Mouse (Mus musculus): Measurements from ENCODE around the gene Lrguk. TPM values are rescaled to one million over a fixed set of nuclear protein-coding genes. Genes with fewer than 3 reads are reported as not detected.
A peak's percentile ranks its signal among the peaks of the same experiment; 100 is the strongest.

Lrguk gene
- 1 to 10 TPM in 4 of 26 experiments, under 1 TPM in 21, not detected in 1; 0.12 to 1.8 (median 0.34) TPM for total RNA-seq (2018; cell fraction: chromatin; rRNA removed)
- total RNA-seq (2018; cell fraction: cytosol; rRNA removed), result under 1 TPM in 24 of 26 experiments, not detected in 2; 0.03 to 0.14 (median 0.06) TPM
- under 1 TPM in 23 of 26 experiments, not detected in 3; 0.04 to 0.77 (median 0.14) TPM for total RNA-seq (2018; cell fraction: nucleus; rRNA removed)
- 0.02 to 0.23 TPM (median 0.10 TPM) in 3 replicates for polyA plus RNA-seq (2018)

DNA sequence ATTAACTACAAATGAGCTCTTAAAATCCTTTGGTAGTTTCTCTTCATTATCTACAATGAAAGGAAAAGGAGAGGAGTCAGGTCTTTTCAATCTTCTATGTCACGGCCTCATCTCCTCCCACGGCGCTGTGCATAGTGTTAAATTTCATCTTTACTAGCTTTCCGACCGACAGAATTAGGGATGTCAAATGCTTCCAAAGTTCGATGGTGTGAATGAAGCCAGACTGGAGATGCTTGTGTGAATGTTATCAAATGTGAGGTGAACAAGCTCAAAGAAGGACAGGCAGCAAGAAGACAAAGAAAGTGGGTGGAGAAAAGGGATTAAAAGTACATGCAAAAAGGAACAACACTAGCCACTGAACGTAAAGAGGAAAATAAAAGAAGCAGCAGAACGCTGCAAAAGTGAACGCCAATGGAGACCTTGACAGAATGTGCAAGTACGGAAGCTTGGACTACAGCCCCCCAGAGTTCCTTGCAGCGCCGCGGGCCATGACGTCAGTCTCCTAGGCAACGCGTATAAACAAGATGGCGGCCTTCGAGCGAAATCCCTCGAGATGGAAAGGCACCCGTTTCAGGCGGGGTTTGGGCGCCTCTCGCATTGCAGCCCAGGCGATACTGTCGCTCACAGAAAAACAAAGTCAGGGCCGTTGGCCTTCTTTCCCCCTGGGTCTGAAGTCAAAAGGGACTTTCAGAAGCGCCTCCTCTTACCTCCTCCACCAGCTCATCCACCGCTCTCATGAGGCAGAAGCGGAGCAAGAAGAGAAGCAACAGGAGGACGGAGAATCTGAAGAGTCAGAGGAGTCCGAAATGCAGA is at the start of gene Lrguk:
Gene Lrguk, plus strand, starts transcription at position 516 of the 813 bp plus-strand sequence.
- Histone ChIP-seq H3K36me3 (ENCODE audit: inconsistent target) (no peaks in the 10 kb centered on the region), H3K4me3 (ENCODE audit: inconsistent target) (peak within 1 kb of the TSS; percentile 62), H3K79me2 (ENCODE audit: inconsistent target) (no peaks in the 10 kb centered on the region), H3K27ac (no peak within 1 kb of the TSS)
- 10% methylated on average over 32 of the region's 32 CpGs for WGBS (ENCODE audit: missing documents)

DNA sequence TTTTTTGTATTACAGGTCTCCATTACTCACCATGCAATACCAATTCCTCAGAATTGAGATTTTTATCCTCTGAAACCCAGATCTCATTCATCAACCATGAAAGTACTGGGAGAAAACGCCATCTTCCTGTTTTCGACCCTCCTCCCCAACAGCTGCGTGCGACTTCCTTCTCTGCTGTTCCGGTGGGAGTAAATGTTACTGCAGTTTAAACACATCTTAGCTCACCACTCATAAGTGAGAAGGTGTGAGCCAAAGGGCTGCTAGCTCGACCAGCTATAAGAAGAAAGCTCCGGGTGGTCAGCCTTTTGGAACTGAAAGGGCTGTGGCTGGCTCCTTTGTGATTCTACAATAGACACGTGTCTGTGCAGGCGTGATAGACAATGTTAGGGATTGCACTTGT is 46.5 kb upstream of the Lrguk start:
- Histone ChIP-seq H3K36me3 (ENCODE audit: inconsistent target) (no peaks in the 10 kb centered on the region), H3K27ac (no peak overlapping the region), H3K4me3 (ENCODE audit: inconsistent target) (no peak overlapping the region), H3K79me2 (ENCODE audit: inconsistent target) (no peaks in the 10 kb centered on the region)
- 28% methylated on average over 9 of the region's 9 CpGs for WGBS (ENCODE audit: missing documents)

DNA sequence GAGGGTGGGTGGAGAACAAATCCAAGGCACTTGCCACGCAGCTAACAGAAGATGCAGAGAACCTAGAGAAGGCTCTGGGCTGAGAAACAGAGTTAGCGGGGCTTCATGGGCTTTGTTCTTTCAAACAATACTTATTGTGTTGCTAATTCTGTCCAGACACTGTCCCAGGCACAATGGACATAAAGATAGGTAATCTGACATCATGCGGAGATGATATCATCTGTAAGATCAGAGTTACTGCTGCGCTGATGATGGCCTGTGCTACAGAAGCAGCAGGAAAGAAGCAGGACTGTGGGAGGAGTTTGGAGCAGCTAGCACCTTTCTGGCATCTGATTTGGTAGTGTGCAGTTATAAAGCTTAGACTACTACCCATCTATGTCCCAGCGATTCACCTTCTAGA is 42.1 kb upstream of the Lrguk start:
- H3K4me3 ChIP-seq (ENCODE audit: inconsistent target), result no peak overlapping the region
- H3K36me3 ChIP-seq (ENCODE audit: inconsistent target), result no peaks in the 10 kb centered on the region
- H3K27ac ChIP-seq, result no peak overlapping the region
- no peaks in the 10 kb centered on the region for H3K79me2 ChIP-seq (ENCODE audit: inconsistent target)
- WGBS (ENCODE audit: missing documents), result 85% methylated on average over 5 of the region's 5 CpGs

DNA sequence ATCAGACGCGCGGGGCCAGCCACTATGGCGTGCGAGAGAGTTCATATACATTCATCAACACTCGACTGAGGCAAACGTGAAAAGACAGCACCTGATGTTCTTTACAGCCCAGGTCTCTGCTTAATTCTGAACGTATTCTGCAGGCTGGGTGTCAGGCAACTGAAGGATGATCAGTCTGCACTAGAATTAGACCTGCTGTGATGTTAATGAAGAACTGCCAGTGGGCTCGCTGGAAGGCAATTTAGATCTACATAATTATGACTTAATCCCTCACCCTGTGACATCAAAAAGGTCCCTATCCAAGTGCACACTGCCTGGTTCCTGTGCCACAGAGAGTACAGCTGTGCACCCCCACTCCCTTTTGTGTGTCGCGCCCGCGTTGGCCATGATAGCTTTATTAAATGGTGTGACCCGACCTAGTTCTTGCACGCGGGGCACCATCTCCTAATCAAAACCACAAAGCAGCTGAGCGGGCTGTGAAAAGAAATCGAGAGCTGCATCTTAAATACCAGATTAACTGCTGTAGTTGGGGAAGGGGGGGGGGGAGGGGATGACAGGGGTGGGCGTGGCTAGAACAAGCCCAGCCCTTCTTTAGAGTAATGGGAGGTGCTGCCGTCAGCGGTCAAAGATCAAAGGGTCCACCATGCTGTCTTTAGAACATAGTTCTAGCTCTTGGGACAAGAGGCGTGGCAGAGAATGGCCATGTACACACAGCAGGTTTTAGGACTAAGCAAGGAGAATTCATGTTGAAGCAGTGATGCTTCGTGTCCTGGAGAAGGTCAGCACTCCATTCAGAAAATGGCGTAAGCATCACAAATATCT is 36.8 kb upstream of the Lrguk start:
- Histone ChIP-seq H3K27ac (no peak overlapping the region), H3K36me3 (ENCODE audit: inconsistent target) (no peaks in the 10 kb centered on the region), H3K79me2 (ENCODE audit: inconsistent target) (no peaks in the 10 kb centered on the region), H3K4me3 (ENCODE audit: inconsistent target) (no peak overlapping the region)
- WGBS (ENCODE audit: missing documents), result 77% methylated on average over 24 of the region's 24 CpGs

DNA sequence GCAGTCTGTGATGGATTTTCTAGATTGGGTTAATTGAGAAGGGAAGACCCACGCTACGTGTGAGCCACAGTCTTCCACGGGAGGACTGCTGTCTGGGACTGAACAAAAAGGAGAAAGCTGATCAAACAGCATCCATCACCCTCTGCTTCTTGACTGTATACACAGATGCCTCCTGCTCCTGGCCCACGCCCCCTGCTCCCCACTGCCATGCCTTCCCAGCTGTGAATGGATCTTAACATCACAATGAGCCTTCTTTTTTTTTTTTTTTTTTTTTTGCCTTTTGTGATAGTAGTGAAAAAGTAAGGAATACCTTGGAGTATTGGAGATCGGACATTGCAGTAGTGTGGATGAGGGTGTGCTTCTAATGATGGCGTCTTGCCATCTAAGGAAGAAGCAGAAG is 35.4 kb upstream of the Lrguk start:
- WGBS (ENCODE audit: missing documents), result 90% methylated on average over 3 of the region's 6 CpGs
- Histone ChIP-seq H3K79me2 (ENCODE audit: inconsistent target) (no peaks in the 10 kb centered on the region), H3K27ac (no peak overlapping the region), H3K4me3 (ENCODE audit: inconsistent target) (no peak overlapping the region), H3K36me3 (ENCODE audit: inconsistent target) (no peaks in the 10 kb centered on the region)

DNA sequence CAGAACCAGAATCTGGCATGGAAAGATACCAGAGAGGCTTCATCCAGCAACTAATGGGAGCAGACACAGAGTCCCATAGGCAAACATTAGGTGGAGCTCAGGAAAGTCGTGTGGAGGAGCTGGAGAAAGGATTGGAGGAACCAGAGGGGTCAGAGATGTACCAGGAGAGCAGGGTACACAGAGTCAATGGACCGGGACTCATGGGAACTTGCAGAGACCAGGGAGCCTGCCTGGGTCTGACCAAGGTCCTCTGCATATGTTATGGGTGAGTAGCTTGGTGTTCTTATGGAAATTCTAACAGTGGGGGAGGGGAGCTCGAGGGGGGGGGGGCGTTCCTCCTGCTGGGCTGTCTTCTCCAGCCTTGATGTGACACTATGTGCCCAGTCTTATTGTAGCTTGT is 30.7 kb upstream of the Lrguk start:
- H3K4me3 ChIP-seq (ENCODE audit: inconsistent target), result no peak overlapping the region
- H3K36me3 ChIP-seq (ENCODE audit: inconsistent target), result no peaks in the 10 kb centered on the region
- no peak overlapping the region for H3K27ac ChIP-seq
- no peaks in the 10 kb centered on the region for H3K79me2 ChIP-seq (ENCODE audit: inconsistent target)
- 73% methylated on average over 2 of the region's 4 CpGs for WGBS (ENCODE audit: missing documents)

DNA sequence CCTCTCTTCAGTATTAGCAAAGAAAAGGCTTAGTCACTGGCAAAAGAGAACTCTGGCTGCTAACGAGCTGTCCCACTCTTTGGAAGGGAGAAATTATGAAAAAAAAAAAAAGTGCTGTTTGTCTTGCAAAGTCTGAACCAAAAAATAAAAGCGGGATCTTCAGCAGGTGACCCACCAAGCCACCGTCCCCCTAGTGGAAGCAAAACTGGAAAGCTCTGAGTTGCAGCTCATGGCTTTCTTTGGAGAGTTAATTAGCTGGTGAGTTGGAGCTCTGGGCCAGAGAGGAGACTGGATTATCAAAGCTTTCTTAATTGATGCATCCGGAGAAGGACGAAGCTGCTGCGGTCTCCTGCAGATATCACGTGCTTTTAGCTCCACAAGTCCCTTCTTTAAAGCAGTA is 29.7 kb upstream of the Lrguk start:
- Histone ChIP-seq H3K36me3 (ENCODE audit: inconsistent target) (no peaks in the 10 kb centered on the region), H3K79me2 (ENCODE audit: inconsistent target) (no peaks in the 10 kb centered on the region), H3K27ac (no peak overlapping the region), H3K4me3 (ENCODE audit: inconsistent target) (no peak overlapping the region)
- 89% methylated on average over 7 of the region's 7 CpGs for WGBS (ENCODE audit: missing documents)

DNA sequence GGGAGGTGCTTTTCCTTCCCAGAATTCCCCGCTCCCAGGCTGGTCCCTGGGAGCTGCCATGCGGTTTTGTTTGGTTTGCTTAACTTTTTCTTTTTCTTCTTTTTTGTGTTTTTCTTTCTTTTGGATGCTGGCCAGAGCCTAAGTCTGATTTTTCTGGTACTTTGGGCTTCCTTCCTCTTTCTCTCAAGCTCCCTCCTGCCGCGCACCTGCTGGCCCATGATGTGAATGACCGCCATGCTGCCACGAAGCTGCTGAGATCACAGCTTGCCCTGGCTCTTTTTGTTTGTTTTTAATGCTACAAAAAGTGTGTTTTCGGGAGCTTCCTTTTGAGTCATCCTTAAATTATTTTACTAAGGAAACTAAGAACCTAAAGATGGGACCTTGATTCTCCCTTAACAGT is 28.6 kb upstream of the Lrguk start:
- Histone ChIP-seq H3K4me3 (ENCODE audit: inconsistent target) (no peak overlapping the region), H3K79me2 (ENCODE audit: inconsistent target) (no peaks in the 10 kb centered on the region), H3K36me3 (ENCODE audit: inconsistent target) (no peaks in the 10 kb centered on the region), H3K27ac (no peak overlapping the region)
- 14% methylated on average over 7 of the region's 7 CpGs for WGBS (ENCODE audit: missing documents)

DNA sequence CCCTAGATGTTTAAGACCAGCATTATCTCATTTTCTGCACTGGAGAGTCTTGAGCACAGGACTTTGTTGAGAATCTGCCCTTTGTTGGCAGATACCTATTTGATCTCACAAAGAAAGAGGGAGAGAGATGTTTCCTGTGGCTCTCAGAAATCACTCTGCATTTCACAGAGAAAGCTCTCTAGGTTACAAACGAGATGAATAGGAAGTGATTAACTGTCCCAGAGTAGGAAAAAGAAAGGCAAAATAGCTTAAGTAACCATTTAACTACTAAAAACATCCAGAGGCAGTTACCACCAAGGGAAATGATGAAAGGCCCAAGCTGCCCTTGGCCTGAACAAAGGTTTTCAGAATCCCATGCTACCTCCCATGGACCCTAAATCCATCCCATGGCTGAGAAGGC is 26.2 kb upstream of the Lrguk start:
- Histone ChIP-seq H3K79me2 (ENCODE audit: inconsistent target) (no peaks in the 10 kb centered on the region), H3K36me3 (ENCODE audit: inconsistent target) (no peaks in the 10 kb centered on the region), H3K4me3 (ENCODE audit: inconsistent target) (no peak overlapping the region), H3K27ac (no peak overlapping the region)
- WGBS (ENCODE audit: missing documents), result 36% methylated on average over 1 of the region's 1 CpGs

DNA sequence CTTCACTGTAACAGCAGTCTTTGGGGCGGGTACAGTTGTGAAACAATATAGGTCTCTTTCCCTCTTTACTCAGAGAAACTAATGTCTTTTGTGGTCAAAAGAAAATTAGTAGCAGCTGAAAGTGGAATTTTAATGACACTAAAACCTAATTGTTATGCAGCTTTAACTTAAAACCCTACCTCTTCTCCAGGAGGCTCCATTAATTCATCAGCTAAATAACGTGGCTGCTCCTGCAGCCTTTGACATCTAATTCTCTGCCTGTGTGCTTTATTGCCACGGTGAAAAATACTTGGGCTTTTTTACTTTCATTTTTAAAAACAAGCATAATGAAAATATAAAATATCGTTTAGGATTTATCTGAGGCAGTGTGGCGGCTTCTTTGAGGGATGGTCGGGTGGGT is 15.8 kb upstream of the Lrguk start:
- no peak overlapping the region for H3K4me3 ChIP-seq (ENCODE audit: inconsistent target)
- H3K36me3 ChIP-seq (ENCODE audit: inconsistent target), result no peaks in the 10 kb centered on the region
- no peaks in the 10 kb centered on the region for H3K79me2 ChIP-seq (ENCODE audit: inconsistent target)
- no peak overlapping the region for H3K27ac ChIP-seq
- WGBS (ENCODE audit: missing documents), result 75% methylated on average over 6 of the region's 6 CpGs

DNA sequence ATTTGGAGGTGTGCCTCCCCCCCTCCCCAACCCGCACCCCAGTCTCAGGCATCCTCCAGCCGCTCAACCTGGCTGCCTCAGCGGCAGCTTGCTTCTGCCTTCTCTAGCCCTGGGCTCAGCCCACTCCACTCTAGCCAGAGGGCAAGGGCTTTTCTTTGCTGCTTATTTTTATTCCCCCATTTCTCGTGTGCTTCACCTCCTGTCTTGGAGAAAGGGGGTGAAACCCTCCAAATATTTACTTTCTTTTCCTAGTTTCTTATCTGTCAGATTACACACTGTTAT is 439 bp downstream of the Lrguk start:
- peak overlapping the region; percentile 62 for H3K4me3 ChIP-seq (ENCODE audit: inconsistent target)
- no peaks in the 10 kb centered on the region for H3K36me3 ChIP-seq (ENCODE audit: inconsistent target)
- H3K27ac ChIP-seq, result no peak overlapping the region
- no peaks in the 10 kb centered on the region for H3K79me2 ChIP-seq (ENCODE audit: inconsistent target)
- WGBS (ENCODE audit: missing documents), result 10% methylated on average over 4 of the region's 4 CpGs

DNA sequence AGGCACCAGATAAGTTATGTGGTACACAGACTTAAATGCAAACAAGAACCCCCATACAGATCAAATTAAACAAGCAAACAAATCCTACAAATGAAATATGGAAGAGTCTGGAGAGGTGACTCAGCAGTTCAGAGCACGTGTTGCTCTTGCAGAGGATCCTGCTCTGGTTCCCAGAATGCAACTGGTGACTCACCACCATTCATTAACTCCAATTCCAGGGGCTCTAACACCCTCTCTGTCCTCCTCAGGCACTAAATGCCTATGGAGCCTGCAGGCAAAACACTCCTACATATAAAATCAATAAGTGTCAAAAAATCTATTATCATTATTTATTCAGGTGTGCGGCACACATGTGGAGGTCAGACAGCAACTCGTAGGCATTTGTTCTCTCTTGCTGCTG is 4.8 kb downstream of the Lrguk start:
- Histone ChIP-seq H3K36me3 (ENCODE audit: inconsistent target) (no peaks in the 10 kb centered on the region), H3K27ac (no peak overlapping the region), H3K79me2 (ENCODE audit: inconsistent target) (no peaks in the 10 kb centered on the region), H3K4me3 (ENCODE audit: inconsistent target) (no peak overlapping the region)
- WGBS (ENCODE audit: missing documents), result 64% methylated on average over 3 of the region's 3 CpGs

DNA sequence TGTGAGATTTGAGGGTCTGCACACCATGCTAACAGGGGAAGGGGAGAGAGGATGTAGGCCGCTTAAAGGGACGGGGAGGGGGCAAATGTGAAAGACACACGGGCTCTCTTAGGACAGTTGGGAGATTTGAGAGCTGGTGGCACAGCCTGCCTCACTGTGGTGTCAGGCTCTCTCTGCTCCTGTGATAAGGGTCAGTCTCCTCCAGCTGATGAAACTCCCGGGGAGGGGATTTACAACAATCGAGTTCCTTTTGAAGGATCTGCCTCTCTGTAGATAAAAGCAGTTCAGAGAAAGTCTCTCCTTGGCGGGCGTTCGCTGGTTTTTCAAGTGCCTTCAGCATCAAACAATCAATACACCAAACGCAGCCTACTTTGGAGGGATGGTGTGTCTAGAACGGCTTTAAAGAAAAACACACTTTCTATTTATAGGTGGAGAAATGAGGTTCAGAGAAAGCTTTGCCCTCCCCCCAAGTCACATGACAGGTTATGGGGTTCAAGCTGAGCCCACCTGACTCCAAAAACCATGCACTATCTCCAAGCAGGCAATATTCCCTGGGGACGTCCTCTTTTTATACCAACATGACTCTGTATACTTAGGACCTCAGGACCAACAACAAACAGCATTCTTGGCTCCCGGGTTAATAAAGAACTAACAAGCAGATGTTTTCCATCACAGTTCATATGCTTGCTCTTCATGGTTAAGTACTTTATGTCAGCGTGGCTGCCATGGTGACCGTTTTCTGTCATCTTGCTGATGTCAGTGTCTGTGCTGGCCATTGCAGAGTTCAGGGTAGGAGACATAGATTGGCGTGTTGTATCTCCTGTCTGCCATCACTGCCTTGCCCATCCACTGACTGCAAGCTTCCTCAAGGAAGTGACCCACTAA is 5.6 kb downstream of the Lrguk start:
- Histone ChIP-seq H3K4me3 (ENCODE audit: inconsistent target) (no peak overlapping the region), H3K27ac (no peak overlapping the region), H3K36me3 (ENCODE audit: inconsistent target) (no peaks in the 10 kb centered on the region), H3K79me2 (ENCODE audit: inconsistent target) (no peaks in the 10 kb centered on the region)
- 81% methylated on average over 15 of the region's 15 CpGs for WGBS (ENCODE audit: missing documents)

DNA sequence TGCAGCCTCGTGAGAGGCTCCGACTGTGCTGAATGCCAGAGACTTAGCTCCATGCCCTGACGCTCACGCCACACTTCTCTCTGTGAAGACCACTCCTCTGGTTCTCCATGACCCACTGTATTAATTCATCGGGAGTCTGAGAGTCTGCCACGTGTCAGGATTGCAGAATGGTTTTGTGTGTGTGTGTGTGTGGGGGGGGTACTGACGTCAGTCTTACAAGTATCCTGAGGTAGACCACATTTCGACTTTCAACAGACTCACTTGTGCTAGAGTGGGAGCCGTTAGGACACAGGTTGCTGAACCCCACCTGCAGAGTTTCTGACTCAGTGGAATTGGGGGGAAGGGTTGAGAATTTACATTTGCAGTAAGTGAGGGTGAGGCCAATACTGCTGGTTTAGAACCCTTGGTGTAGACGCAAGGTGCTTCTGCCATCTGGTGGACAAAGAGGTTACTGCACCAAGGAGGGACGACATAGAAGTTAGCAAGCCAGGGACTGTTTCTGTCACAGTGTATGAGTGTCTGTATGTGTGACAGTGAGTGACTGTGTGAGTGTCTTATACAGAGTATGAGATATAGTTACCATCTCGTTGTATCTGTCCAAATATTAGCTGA is 11.5 kb downstream of the Lrguk start:
- 33% methylated on average over 10 of the region's 12 CpGs for WGBS (ENCODE audit: missing documents)
- Histone ChIP-seq H3K36me3 (ENCODE audit: inconsistent target) (no peaks in the 10 kb centered on the region), H3K79me2 (ENCODE audit: inconsistent target) (no peaks in the 10 kb centered on the region), H3K27ac (no peak overlapping the region), H3K4me3 (ENCODE audit: inconsistent target) (no peak overlapping the region)

All from macrophage (primary cell).